Mouse (Mus musculus) cerebellum, adult 9-10 months (tissue): ENCODE data around the gene Snapc4.

Experiments used
- DNase-seq: peaks from one replicate; pipeline ENCODE4 v3.0.0; 2022

The Snapc4 gene

GRCm38 (mm10) chr2:26313394-26313793 is 67.1 kb downstream of the Snapc4 start:
- no peak for DNase-seq

- DNase-seq, result peak; percentile 76
These were observed 67.6 kb downstream of the Snapc4 start for GRCm38 (mm10) chr2:26312812-26313211.
